Mouse (Mus musculus) C2C12 (cell line): ENCODE data around the gene Ccdc130.

Experiments used
- CEBPB ChIP-seq: IDR thresholded peaks from one replicate; pipeline ENCODE4 v1.6.1; 2011; ENCODE audit warnings: low read depth, mild to moderate bottlenecking, control low read depth, moderate library complexity
- CTCF ChIP-seq: IDR thresholded peaks from one replicate; pipeline ENCODE4 v1.5.1; 2011; ENCODE audit not compliant: control insufficient read depth, insufficient read depth, insufficient read length
- FOSL1 ChIP-seq: IDR thresholded peaks from one replicate; pipeline ENCODE4 v1.8.0; 2011; ENCODE audit warnings: mild to moderate bottlenecking, low read length; ENCODE audit not compliant: poor library complexity, insufficient read depth, severe bottlenecking
- MAX ChIP-seq: IDR thresholded peaks from one replicate; pipeline ENCODE4 v1.6.1; 2011; ENCODE audit warnings: mild to moderate bottlenecking, control low read depth
- MYOD1 ChIP-seq: IDR thresholded peaks from one replicate; pipeline ENCODE4 v1.6.1; 2011; ENCODE audit warnings: low read depth; ENCODE audit not compliant: control insufficient read depth, insufficient read length
- MYOG ChIP-seq: IDR thresholded peaks from one replicate; pipeline ENCODE4 v1.6.1; 2011; ENCODE audit not compliant: control insufficient read depth, insufficient read length; ENCODE audit errors: extremely low read depth
- USF1 ChIP-seq: IDR thresholded peaks from one replicate; pipeline ENCODE4 v1.6.1; 2011; ENCODE audit warnings: low read depth, mild to moderate bottlenecking, control low read depth, moderate library complexity

- TF ChIP-seq MYOD1, result no peak
- peak; percentile 33 for TF ChIP-seq CTCF
- TF ChIP-seq MYOG, result no peak
- no peak for TF ChIP-seq FOSL1
- TF ChIP-seq USF1, result no peak
- no peak for TF ChIP-seq CEBPB
- no peak for TF ChIP-seq MAX
These were observed 21.5 kb upstream of the Ccdc130 start for GRCm38 (mm10) chr8:84291688-84292087.
